Mouse (Mus musculus) frontal cortex, adult (tissue): ENCODE measurements around the gene Gm20715.
"Not testable (repeated sequence)": the region's sequence is repeated elsewhere in the genome, so short reads cannot be mapped to it uniquely, and the experiment has no call there.

Source experiments
- ATAC-seq: cut with Nextera tagmentation; 2 replicates; pipeline ENCODE4 v1.9.2; 2017; ENCODE audit warnings: mild to moderate bottlenecking, moderate library complexity, mixed read lengths; ENCODE audit not compliant: low TSS enrichment

The Gm20715 gene

GRCm38 (mm10) chr7:6429381-6429780 lies 19.3 kb downstream of the Gm20715 start:
- ATAC-seq: no peak

GRCm38 (mm10) chr7:6430342-6430741 lies 20.3 kb downstream of the Gm20715 start:
- no peak for ATAC-seq

GRCm38 (mm10) chr7:6438388-6438787 lies 28.3 kb downstream of the Gm20715 start, which contains the start of gene Olfr1344:
Gene Olfr1344, plus strand, starts transcription at chr7:6438688.
- no peak for ATAC-seq

- no peak for ATAC-seq
These were observed 31.1 kb downstream of the Gm20715 start for GRCm38 (mm10) chr7:6441173-6441572.

- ATAC-seq: no peak
These were observed 37.7 kb downstream of the Gm20715 start for GRCm38 (mm10) chr7:6447771-6448170.

GRCm38 (mm10) chr7:6455868-6456267 lies 45.8 kb downstream of the Gm20715 start, which contains the start of gene Olfr1336:
Gene Olfr1336, plus strand, starts transcription at chr7:6456168.
- no peak for ATAC-seq

GRCm38 (mm10) chr7:6456399-6456798 lies 46.3 kb downstream of the Gm20715 start:
- ATAC-seq: no peak

- ATAC-seq: no peak
These were observed 56.9 kb downstream of the Gm20715 start, which contains the start of gene Olfr1346 for GRCm38 (mm10) chr7:6466951-6467350. Gene Olfr1346, plus strand, starts transcription at chr7:6467101.

GRCm38 (mm10) chr7:6477633-6478032 lies 67.6 kb downstream of the Gm20715 start:
- not testable (repeated sequence) for ATAC-seq

GRCm38 (mm10) chr7:6486841-6487240 lies 76.8 kb downstream of the Gm20715 start, which contains the start of gene Olfr5:
Gene Olfr5, minus strand, starts transcription at chr7:6486941.
- ATAC-seq: no peak
